Mouse (Mus musculus): ENCODE results near the gene Polk. TPM values are rescaled to one million over a fixed set of nuclear protein-coding genes. Genes with fewer than 3 reads are reported as not detected.

Polk gene
- polyA plus RNA-seq, 1 experiment, result 3.0 TPM

GRCm38 (mm10) chr13:96521294-96521693, 21.1 kb downstream of the Polk start:
- TF ChIP-seq CTCF (IDR thresholded peaks at IDR 0.05; ENCODE audit: borderline replicate concordance, control insufficient read depth, extremely low read depth, insufficient read depth, low read length, poor library complexity) (no peak), POLR2A (IDR thresholded peaks at IDR 0.05; ENCODE audit: control insufficient read depth, extremely low read depth, insufficient read depth, low read length, poor library complexity) (no peak)

GRCm38 (mm10) chr13:96517335-96517734, 25.0 kb downstream of the Polk start:
- Histone ChIP-seq H3K36me3 (ENCODE audit: control insufficient read depth, insufficient read depth, low read length) (no peaks in the 10 kb centered on the region), H3K27ac (ENCODE audit: control insufficient read depth, insufficient read depth, low read length) (no peak overlapping the region), H3K4me1 (replicated peaks; ENCODE audit: control insufficient read depth, insufficient read depth, low read length) (no peaks in the 10 kb centered on the region), H3K27me3 (ENCODE audit: control insufficient read depth, insufficient read depth, low read length) (no peaks in the 10 kb centered on the region), H3K4me3 (ENCODE audit: control insufficient read depth, insufficient read depth, low read length) (no peak overlapping the region)
- no peak for TF ChIP-seq POLR2A (IDR thresholded peaks at IDR 0.05; ENCODE audit: control insufficient read depth, extremely low read depth, insufficient read depth, low read length, poor library complexity)
- TF ChIP-seq CTCF (IDR thresholded peaks at IDR 0.05; ENCODE audit: borderline replicate concordance, control insufficient read depth, extremely low read depth, insufficient read depth, low read length, poor library complexity), result no peak
- no peak for DNase-seq
- 98% methylated on average over 2 of the region's 2 CpGs for WGBS

More at GRCm38 (mm10) chr13:96521294-96521693, 21.1 kb downstream of the Polk start:
- Histone ChIP-seq H3K4me1 (replicated peaks; ENCODE audit: control insufficient read depth, insufficient read depth, low read length) (no peaks in the 10 kb centered on the region), H3K27me3 (ENCODE audit: control insufficient read depth, insufficient read depth, low read length) (no peaks in the 10 kb centered on the region), H3K4me3 (ENCODE audit: control insufficient read depth, insufficient read depth, low read length) (no peak overlapping the region), H3K36me3 (ENCODE audit: control insufficient read depth, insufficient read depth, low read length) (no peaks in the 10 kb centered on the region), H3K27ac (ENCODE audit: control insufficient read depth, insufficient read depth, low read length) (no peak overlapping the region)
- 84% methylated on average over 3 of the region's 3 CpGs for WGBS
- no peak for DNase-seq

GRCm38 (mm10) chr13:96516249-96516648, 26.1 kb downstream of the Polk start:
- H3K4me1 ChIP-seq (replicated peaks; ENCODE audit: control insufficient read depth, insufficient read depth, low read length), result no peaks in the 10 kb centered on the region; the same call in 1 of the 2 replicates
- WGBS, result 80% methylated on average over 9 of the region's 9 CpGs
- H3K4me3 ChIP-seq (ENCODE audit: control insufficient read depth, insufficient read depth, low read length), result no peak overlapping the region
- no peak overlapping the region for H3K27ac ChIP-seq (ENCODE audit: control insufficient read depth, insufficient read depth, low read length)
- no peak for DNase-seq
- no peaks in the 10 kb centered on the region for H3K36me3 ChIP-seq (ENCODE audit: control insufficient read depth, insufficient read depth, low read length)
- TF ChIP-seq CTCF (IDR thresholded peaks at IDR 0.05; ENCODE audit: borderline replicate concordance, control insufficient read depth, extremely low read depth, insufficient read depth, low read length, poor library complexity), result no peak
- TF ChIP-seq POLR2A (IDR thresholded peaks at IDR 0.05; ENCODE audit: control insufficient read depth, extremely low read depth, insufficient read depth, low read length, poor library complexity), result no peak
- H3K27me3 ChIP-seq (ENCODE audit: control insufficient read depth, insufficient read depth, low read length), result no peaks in the 10 kb centered on the region

- TF ChIP-seq CTCF (IDR thresholded peaks at IDR 0.05; ENCODE audit: borderline replicate concordance, control insufficient read depth, extremely low read depth, insufficient read depth, low read length, poor library complexity) (no peak), POLR2A (IDR thresholded peaks at IDR 0.05; ENCODE audit: control insufficient read depth, extremely low read depth, insufficient read depth, low read length, poor library complexity) (no peak)
- Histone ChIP-seq H3K4me1 (replicated peaks; ENCODE audit: control insufficient read depth, insufficient read depth, low read length) (peaks cover 7% of the 10 kb centered on the region), H3K36me3 (ENCODE audit: control insufficient read depth, insufficient read depth, low read length) (no peaks in the 10 kb centered on the region), H3K4me3 (ENCODE audit: control insufficient read depth, insufficient read depth, low read length) (no peak overlapping the region), H3K27me3 (ENCODE audit: control insufficient read depth, insufficient read depth, low read length) (no peaks in the 10 kb centered on the region), H3K27ac (ENCODE audit: control insufficient read depth, insufficient read depth, low read length) (no peak overlapping the region)
- 96% methylated on average over 5 of the region's 5 CpGs for WGBS
- no peak for DNase-seq
Measured at GRCm38 (mm10) chr13:96514154-96514942, 28.0 kb downstream of the Polk start.

- no peak overlapping the region for H3K4me3 ChIP-seq (ENCODE audit: control insufficient read depth, insufficient read depth, low read length)
- H3K27me3 ChIP-seq (ENCODE audit: control insufficient read depth, insufficient read depth, low read length), result no peaks in the 10 kb centered on the region
- TF ChIP-seq CTCF (IDR thresholded peaks at IDR 0.05; ENCODE audit: borderline replicate concordance, control insufficient read depth, extremely low read depth, insufficient read depth, low read length, poor library complexity) (no peak), POLR2A (IDR thresholded peaks at IDR 0.05; ENCODE audit: control insufficient read depth, extremely low read depth, insufficient read depth, low read length, poor library complexity) (no peak)
- no peak for DNase-seq
- WGBS, result 77% methylated on average over 5 of the region's 5 CpGs
- no peak overlapping the region for H3K27ac ChIP-seq (ENCODE audit: control insufficient read depth, insufficient read depth, low read length)
- H3K36me3 ChIP-seq (ENCODE audit: control insufficient read depth, insufficient read depth, low read length), result no peaks in the 10 kb centered on the region
- H3K4me1 ChIP-seq (replicated peaks; ENCODE audit: control insufficient read depth, insufficient read depth, low read length), result peaks cover 9% of the 10 kb centered on the region
Measured at GRCm38 (mm10) chr13:96511893-96512292, 30.5 kb downstream of the Polk start.

GRCm38 (mm10) chr13:96511262-96511661, 31.1 kb downstream of the Polk start:
- no peak for TF ChIP-seq POLR2A (IDR thresholded peaks at IDR 0.05; ENCODE audit: control insufficient read depth, extremely low read depth, insufficient read depth, low read length, poor library complexity)
- TF ChIP-seq CTCF (IDR thresholded peaks at IDR 0.05; ENCODE audit: borderline replicate concordance, control insufficient read depth, extremely low read depth, insufficient read depth, low read length, poor library complexity), result no peak
- DNase-seq, result no peak
- H3K27ac ChIP-seq (ENCODE audit: control insufficient read depth, insufficient read depth, low read length), result no peak overlapping the region; the same call in 1 of the 2 replicates
- WGBS, result 80% methylated on average over 1 of the region's 1 CpGs
- H3K36me3 ChIP-seq (ENCODE audit: control insufficient read depth, insufficient read depth, low read length), result no peaks in the 10 kb centered on the region
- H3K4me3 ChIP-seq (ENCODE audit: control insufficient read depth, insufficient read depth, low read length), result no peak overlapping the region
- no peaks in the 10 kb centered on the region for H3K27me3 ChIP-seq (ENCODE audit: control insufficient read depth, insufficient read depth, low read length)
- H3K4me1 ChIP-seq (replicated peaks; ENCODE audit: control insufficient read depth, insufficient read depth, low read length), result peaks cover 9% of the 10 kb centered on the region

Measured in thymus, adult 2 months (tissue).